Mouse (Mus musculus) urinary bladder, adult 18-20 months (tissue): Measurements from ENCODE around the gene Slain1.

ENCODE experiments used
- DNase-seq, 2 experiments: peaks; one replicate each; pipeline ENCODE4 v3.0.0; 2022; ENCODE audit warnings: low spot score in 2 of 2, mixed read lengths in 2 of 2

The Slain1 gene

GRCm38 (mm10) chr14:103666347-103666954 lies 16.4 kb downstream of the Slain1 start:
- DNase-seq = no peak

GRCm38 (mm10) chr14:103667036-103667435 lies 17.0 kb downstream of the Slain1 start:
- DNase-seq = no peak

- DNase-seq = no peak
Measured at GRCm38 (mm10) chr14:103679395-103680217, 29.6 kb downstream of the Slain1 start.

GRCm38 (mm10) chr14:103680285-103680819 lies 30.3 kb downstream of the Slain1 start:
- DNase-seq = no peak

- DNase-seq = no peak
Measured at GRCm38 (mm10) chr14:103682633-103683390, 32.8 kb downstream of the Slain1 start.

- no peak for DNase-seq
Measured at GRCm38 (mm10) chr14:103686994-103687393, 37.0 kb downstream of the Slain1 start.

- peak in 1 of 2 experiments; percentile 9 for DNase-seq
Measured at GRCm38 (mm10) chr14:103694295-103694694, 44.3 kb downstream of the Slain1 start.

- DNase-seq = no peak
Measured at GRCm38 (mm10) chr14:103695620-103696019, 45.6 kb downstream of the Slain1 start.

- DNase-seq = no peak
Measured at GRCm38 (mm10) chr14:103697101-103697500, 47.1 kb downstream of the Slain1 start.

GRCm38 (mm10) chr14:103699308-103699707 lies 49.3 kb downstream of the Slain1 start:
- no peak for DNase-seq

GRCm38 (mm10) chr14:103702516-103702915 lies 52.5 kb downstream of the Slain1 start:
- no peak for DNase-seq

- DNase-seq = no peak
Measured at GRCm38 (mm10) chr14:103704771-103705170, 54.7 kb downstream of the Slain1 start.

- DNase-seq = no peak
Measured at GRCm38 (mm10) chr14:103706347-103706746, 56.3 kb downstream of the Slain1 start.

GRCm38 (mm10) chr14:103708601-103709000 lies 58.6 kb downstream of the Slain1 start:
- no peak for DNase-seq

GRCm38 (mm10) chr14:103709261-103709660 lies 59.2 kb downstream of the Slain1 start:
- DNase-seq = no peak

- no peak for DNase-seq
Measured at GRCm38 (mm10) chr14:103712986-103713385, 63.0 kb downstream of the Slain1 start.

- no peak for DNase-seq
Measured at GRCm38 (mm10) chr14:103717516-103717915, 67.5 kb downstream of the Slain1 start.

- no peak for DNase-seq
Measured at GRCm38 (mm10) chr14:103717979-103718378, 68.0 kb downstream of the Slain1 start.

- DNase-seq = no peak
Measured at GRCm38 (mm10) chr14:103718393-103718792, 68.4 kb downstream of the Slain1 start.

- DNase-seq = peak; percentile 57 to 82
Measured at GRCm38 (mm10) chr14:103718836-103719575, 69.0 kb downstream of the Slain1 start.

GRCm38 (mm10) chr14:103720163-103720562 lies 70.1 kb downstream of the Slain1 start:
- no peak for DNase-seq
